Mouse (Mus musculus) midbrain, embryonic 10.5 days (tissue): ENCODE measurements at regions not wholly inside any gene's neighbourhood (a gene's known extent, or its start where the extent isn't known, plus 50 kb on each side); places are given as distances from the start of the nearest gene placed in this dataset.

ENCODE experiments used
- DNase-seq: peaks from one replicate; pipeline ENCODE4 v3.0.0-alpha.2; 2017; ENCODE audit warnings: low spot score
- H3K27ac ChIP-seq: fragments of 300-500 bp; sonication (generic); replicated peaks from 2 replicates; pipeline ENCODE4 v1.5.1; 2016; ENCODE audit warnings: mild to moderate bottlenecking
- H3K27me3 ChIP-seq: fragments of 300-500 bp; sonication (generic); 2 replicates; pipeline ENCODE4 v1.6.1; 2016; ENCODE audit warnings: low read depth, mild to moderate bottlenecking; ENCODE audit not compliant: poor library complexity, severe bottlenecking
- H3K36me3 ChIP-seq: fragments of 300-500 bp; sonication (generic); 2 replicates; pipeline ENCODE4 v1.6.1; 2016; ENCODE audit warnings: mild to moderate bottlenecking, moderate library complexity
- H3K4me1 ChIP-seq: fragments of 300-500 bp; sonication (generic); 2 replicates; pipeline ENCODE4 v1.6.1; 2016
- H3K4me3 ChIP-seq: fragments of 300-500 bp; sonication (generic); 2 replicates; pipeline ENCODE4 v1.5.1; 2016; ENCODE audit warnings: mild to moderate bottlenecking, moderate library complexity
- H3K9me3 ChIP-seq: fragments of 300-500 bp; sonication (generic); replicated peaks from 2 replicates; pipeline ENCODE4 v1.6.1; 2016; ENCODE audit warnings: mild to moderate bottlenecking
- WGBS: fragments of 180-500 bp; shearing (Covaris S2); methylation state at CpG from one replicate; pipeline ENCODE4 v1.1.7; 2016; 5-methylcytosine and 5-hydroxymethylcytosine counted together

- Histone ChIP-seq H3K27ac (no peak overlapping the region; the same call in 1 of the 2 replicates), H3K4me3 (no peak overlapping the region), H3K9me3 (no peaks in the 10 kb centered on the region), H3K36me3 (no peaks in the 10 kb centered on the region), H3K27me3 (peaks cover 30% of the 10 kb centered on the region), H3K4me1 (peaks cover 44% of the 10 kb centered on the region)
- 37% methylated on average over 9 of the region's 9 CpGs for WGBS
- no peak for DNase-seq
These were observed 418.7 kb upstream of the Trpc7 start for GRCm38 (mm10) chr13:57314512-57314911.

- Histone ChIP-seq H3K4me1 (peaks cover 44% of the 10 kb centered on the region), H3K27ac (no peak overlapping the region), H3K36me3 (no peaks in the 10 kb centered on the region), H3K27me3 (peaks cover 30% of the 10 kb centered on the region), H3K4me3 (no peak overlapping the region), H3K9me3 (no peaks in the 10 kb centered on the region)
- 47% methylated on average over 2 of the region's 2 CpGs for WGBS
- no peak for DNase-seq
These were observed 417.9 kb upstream of the Trpc7 start for GRCm38 (mm10) chr13:57313731-57314130.

GRCm38 (mm10) chr13:57311235-57311634, 415.4 kb upstream of the Trpc7 start:
- no peaks in the 10 kb centered on the region for H3K36me3 ChIP-seq
- WGBS = 71% methylated on average over 2 of the region's 2 CpGs
- H3K4me3 ChIP-seq = no peak overlapping the region
- H3K27me3 ChIP-seq = peaks cover 20% of the 10 kb centered on the region
- H3K9me3 ChIP-seq = no peaks in the 10 kb centered on the region
- DNase-seq = no peak
- no peak overlapping the region for H3K27ac ChIP-seq
- H3K4me1 ChIP-seq = peaks cover 35% of the 10 kb centered on the region

- Histone ChIP-seq H3K27me3 (peaks cover 15% of the 10 kb centered on the region), H3K36me3 (no peaks in the 10 kb centered on the region), H3K27ac (no peak overlapping the region), H3K4me3 (no peak overlapping the region), H3K9me3 (no peaks in the 10 kb centered on the region; the same call in 1 of the 2 replicates), H3K4me1 (peaks cover 22% of the 10 kb centered on the region)
- no peak for DNase-seq
- WGBS = 87% methylated on average over 4 of the region's 4 CpGs
These were observed 413.8 kb upstream of the Trpc7 start for GRCm38 (mm10) chr13:57309618-57310017.

DNA sequence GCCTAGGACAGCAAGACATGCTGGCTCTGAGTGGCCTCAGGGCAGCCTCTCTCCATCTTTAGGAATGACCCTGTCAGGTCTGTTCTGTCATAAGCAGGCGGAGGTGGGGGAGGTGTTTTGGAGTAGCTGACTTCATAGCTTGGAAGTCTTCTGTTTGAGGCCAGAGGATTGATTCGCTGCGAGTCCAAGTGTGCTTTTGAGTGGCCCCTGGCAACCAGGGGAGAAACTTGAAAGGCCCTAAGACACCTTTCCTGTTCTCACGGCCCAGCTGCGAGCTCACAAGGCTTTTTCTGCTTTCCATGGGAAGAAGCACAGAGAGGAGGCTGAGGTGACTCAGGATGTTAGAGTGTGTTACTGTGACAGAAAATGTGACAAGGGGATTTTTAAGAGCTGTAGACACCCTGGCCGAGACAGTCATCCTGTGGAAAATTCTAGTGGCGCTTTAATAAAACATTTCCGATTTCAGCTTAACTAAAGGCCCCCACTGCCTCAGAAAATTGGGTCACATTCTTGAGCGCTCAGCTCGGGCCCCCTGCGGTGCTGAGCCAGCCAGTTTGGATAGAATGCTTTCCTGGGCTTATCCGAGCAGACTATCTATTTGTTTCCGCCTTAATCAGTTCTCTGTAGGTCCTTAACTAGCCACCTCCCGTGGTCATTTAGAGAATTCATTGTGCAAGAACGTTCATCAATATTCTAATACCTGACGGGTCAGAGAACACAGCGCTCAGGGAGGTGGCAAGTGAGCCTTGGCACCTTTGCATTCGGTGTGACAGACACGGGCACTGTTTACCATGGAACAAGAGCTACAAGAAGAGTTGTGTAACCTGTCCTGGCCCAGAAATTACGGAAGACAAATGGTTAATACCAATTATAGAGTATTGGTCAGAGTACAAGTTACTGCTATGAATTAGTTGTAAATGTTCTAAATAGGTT, 412.4 kb upstream of the Trpc7 start:
- Histone ChIP-seq H3K4me1 (peaks cover 10% of the 10 kb centered on the region), H3K4me3 (no peak overlapping the region), H3K27me3 (0 out of 2 replicates have a peak, but pooled peaks cover 2% of the 10 kb centered on the region), H3K27ac (0 out of 2 replicates have a peak overlapping the region, but pooled peaks have one; percentile 9), H3K9me3 (no peaks in the 10 kb centered on the region; the same call in 1 of the 2 replicates), H3K36me3 (no peaks in the 10 kb centered on the region)
- no peak for DNase-seq
- 15% methylated on average over 20 of the region's 20 CpGs for WGBS

- H3K27me3 ChIP-seq = no peaks in the 10 kb centered on the region
- H3K9me3 ChIP-seq = no peaks in the 10 kb centered on the region; the same call in 1 of the 2 replicates
- H3K4me1 ChIP-seq = peaks cover 10% of the 10 kb centered on the region
- no peak for DNase-seq
- no peak overlapping the region for H3K4me3 ChIP-seq
- 90% methylated on average over 7 of the region's 7 CpGs for WGBS
- H3K36me3 ChIP-seq = no peaks in the 10 kb centered on the region
- no peak overlapping the region for H3K27ac ChIP-seq
These were observed 409.8 kb upstream of the Trpc7 start for GRCm38 (mm10) chr13:57305586-57305985.

- Histone ChIP-seq H3K27ac (no peak overlapping the region), H3K27me3 (no peaks in the 10 kb centered on the region), H3K9me3 (no peaks in the 10 kb centered on the region; the same call in 1 of the 2 replicates), H3K4me1 (peaks cover 10% of the 10 kb centered on the region), H3K36me3 (no peaks in the 10 kb centered on the region), H3K4me3 (no peak overlapping the region)
- peak; percentile 4 for DNase-seq
- WGBS = 85% methylated on average over 2 of the region's 2 CpGs
These were observed 408.0 kb upstream of the Trpc7 start for GRCm38 (mm10) chr13:57303805-57304204.

DNA sequence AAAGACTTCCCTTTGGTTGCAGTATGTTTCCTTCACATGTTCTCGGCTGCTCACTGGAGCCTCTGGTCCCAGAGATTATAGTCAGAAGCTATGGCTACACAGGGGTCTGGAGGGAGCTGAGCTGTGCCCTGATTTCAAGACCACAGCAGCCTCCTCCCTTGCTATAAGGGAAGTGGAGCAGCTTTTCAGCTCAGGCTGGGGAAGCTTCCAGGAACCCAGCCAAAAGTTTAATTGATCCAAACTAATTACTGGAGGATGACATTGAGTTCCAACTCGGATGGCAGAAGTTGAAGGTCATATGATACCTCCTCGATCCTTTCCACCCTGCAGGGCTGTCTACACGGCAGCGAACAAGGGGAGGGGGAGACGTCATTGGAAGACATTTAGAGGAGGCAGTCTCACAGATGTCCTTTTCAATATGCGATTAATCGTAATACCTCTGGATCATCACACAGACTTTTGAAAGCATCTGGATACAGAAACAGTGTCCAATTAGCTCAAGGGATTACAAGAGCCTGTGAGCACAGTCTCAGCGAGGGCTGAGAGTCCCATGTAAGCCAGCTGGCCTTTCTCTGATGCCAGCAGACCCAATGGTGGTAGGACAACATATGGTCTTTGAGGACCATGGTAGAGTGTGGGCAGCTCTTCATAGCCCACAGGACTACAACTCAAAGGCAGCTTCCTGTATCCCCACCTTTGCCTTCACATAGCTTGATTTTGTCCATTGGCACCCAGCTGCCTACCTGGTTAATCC, 396.1 kb upstream of the Trpc7 start:
- Histone ChIP-seq H3K27me3 (no peaks in the 10 kb centered on the region), H3K4me1 (no peaks in the 10 kb centered on the region), H3K4me3 (no peak overlapping the region), H3K36me3 (no peaks in the 10 kb centered on the region), H3K9me3 (no peaks in the 10 kb centered on the region), H3K27ac (no peak overlapping the region)
- DNase-seq = no peak
- 83% methylated on average over 9 of the region's 9 CpGs for WGBS

GRCm38 (mm10) chr13:57286168-57286567, 390.4 kb upstream of the Trpc7 start:
- Histone ChIP-seq H3K9me3 (no peaks in the 10 kb centered on the region), H3K27me3 (peaks cover 10% of the 10 kb centered on the region; the same call in 1 of the 2 replicates), H3K36me3 (no peaks in the 10 kb centered on the region), H3K27ac (no peak overlapping the region), H3K4me1 (peaks cover 11% of the 10 kb centered on the region; the same call in 1 of the 2 replicates), H3K4me3 (no peak overlapping the region)
- 96% methylated on average over 2 of the region's 2 CpGs for WGBS
- DNase-seq = peak; percentile 5

GRCm38 (mm10) chr13:57282816-57283215, 387.0 kb upstream of the Trpc7 start:
- peak overlapping the region; percentile 39; the same call in 1 of the 2 replicates for H3K27ac ChIP-seq
- DNase-seq = no peak

DNA sequence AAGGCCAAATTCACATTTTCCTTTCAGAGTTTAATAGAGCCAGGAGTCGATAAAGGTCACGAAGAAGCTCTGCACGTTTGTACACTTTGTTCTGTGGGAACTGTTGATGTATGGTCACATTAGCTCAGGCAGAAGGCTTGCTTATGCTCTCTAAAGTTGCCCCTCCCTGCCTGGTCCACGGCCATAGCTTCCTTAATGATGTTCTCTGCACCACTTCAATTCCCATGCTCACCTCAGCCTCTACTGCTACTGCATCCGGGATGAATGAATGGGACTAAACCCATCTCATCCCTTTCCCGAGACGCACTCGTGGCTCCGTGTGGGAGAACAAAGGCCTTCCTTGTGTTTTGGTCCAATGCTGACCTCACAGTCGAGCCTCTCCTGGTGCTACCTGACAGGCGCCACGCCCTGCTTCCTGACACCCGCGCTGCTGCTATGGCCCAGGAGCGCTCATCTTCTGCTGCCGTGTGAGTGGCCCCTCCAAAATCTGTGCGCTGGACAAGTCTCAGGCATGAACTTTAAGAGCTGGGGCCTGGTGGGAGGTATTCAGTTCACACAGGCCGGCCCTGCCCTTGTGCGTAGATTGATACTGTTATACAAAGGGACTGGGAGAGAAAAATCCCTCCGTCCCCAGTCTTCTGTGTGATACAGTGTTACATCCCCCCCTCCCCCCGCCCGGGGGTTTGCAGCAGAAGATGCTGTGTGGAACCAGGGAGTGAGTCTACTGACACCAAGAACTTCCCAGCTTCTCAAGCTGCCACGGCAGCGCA, 386.3 kb upstream of the Trpc7 start:
- H3K4me1 ChIP-seq = peaks cover 11% of the 10 kb centered on the region; the same call in 1 of the 2 replicates
- DNase-seq = peak; percentile 11
- 55% methylated on average over 24 of the region's 24 CpGs for WGBS
- peaks cover 10% of the 10 kb centered on the region; the same call in 1 of the 2 replicates for H3K27me3 ChIP-seq
- no peaks in the 10 kb centered on the region for H3K36me3 ChIP-seq
- no peaks in the 10 kb centered on the region for H3K9me3 ChIP-seq
- no peak overlapping the region for H3K4me3 ChIP-seq
- peak overlapping the region; percentile 39 for H3K27ac ChIP-seq

More at GRCm38 (mm10) chr13:57282816-57283215, 387.0 kb upstream of the Trpc7 start:
- no peaks in the 10 kb centered on the region for H3K36me3 ChIP-seq
- peaks cover 10% of the 10 kb centered on the region; the same call in 1 of the 2 replicates for H3K27me3 ChIP-seq
- peaks cover 11% of the 10 kb centered on the region; the same call in 1 of the 2 replicates for H3K4me1 ChIP-seq
- H3K4me3 ChIP-seq = no peak overlapping the region
- 64% methylated on average over 8 of the region's 8 CpGs for WGBS
- H3K9me3 ChIP-seq = no peaks in the 10 kb centered on the region

DNA sequence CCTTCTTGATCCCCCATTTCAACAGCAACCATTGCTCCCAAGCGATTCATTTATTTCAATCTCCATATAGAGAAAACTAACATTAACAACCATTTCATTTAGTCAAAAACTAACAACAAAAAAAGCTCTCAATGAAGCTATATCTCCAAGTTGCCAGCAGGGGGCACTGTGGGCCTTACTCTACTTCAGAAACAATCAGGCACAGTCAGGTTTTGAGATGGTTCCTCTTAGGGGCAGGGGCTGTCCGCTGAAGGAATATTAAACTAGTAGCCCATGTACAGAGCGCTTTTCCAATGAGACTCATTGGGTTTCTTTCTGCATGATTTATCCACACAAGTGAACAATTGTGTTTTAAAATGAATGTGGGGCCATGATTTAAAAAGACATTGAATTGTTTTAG, 385.7 kb upstream of the Trpc7 start:
- Histone ChIP-seq H3K36me3 (no peaks in the 10 kb centered on the region), H3K4me1 (peaks cover 11% of the 10 kb centered on the region; the same call in 1 of the 2 replicates), H3K27me3 (peaks cover 10% of the 10 kb centered on the region; the same call in 1 of the 2 replicates), H3K9me3 (no peaks in the 10 kb centered on the region), H3K4me3 (no peak overlapping the region), H3K27ac (no peak overlapping the region)
- DNase-seq = peak; percentile 51
- WGBS = 36% methylated on average over 3 of the region's 3 CpGs
